Mouse (Mus musculus): ENCODE measurements around the gene Denr. TPM values are rescaled to one million over a fixed set of nuclear protein-coding genes. Genes with fewer than 3 reads are reported as not detected.

Gene Denr
- polyA plus RNA-seq, 1 experiment from 2014 or later, result 143 TPM

DNA sequence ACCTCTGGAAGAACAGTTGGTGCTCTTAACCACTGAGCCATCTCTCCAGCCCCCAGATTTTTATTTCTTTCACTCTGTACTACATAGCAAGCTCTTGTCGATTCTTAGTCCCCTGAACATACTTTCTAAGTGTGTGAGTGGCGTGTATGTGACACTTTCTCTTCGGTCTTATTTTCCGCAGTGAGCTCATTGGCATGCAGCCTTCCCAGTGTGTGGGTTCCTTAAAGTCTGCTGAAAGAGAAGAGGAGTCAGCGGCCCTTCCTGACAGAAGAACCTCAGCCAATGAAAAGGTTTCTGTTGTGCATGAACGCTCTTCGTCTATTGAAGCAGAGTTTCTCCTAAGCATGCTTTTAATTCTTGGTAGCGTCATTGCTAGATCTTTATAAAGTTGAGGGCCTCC, 50.2 kb downstream of the Denr start:
- Histone ChIP-seq H3K4me3 (no peak overlapping the region), H3K27me3 (no peaks in the 10 kb centered on the region), H3K9me3 (no peaks in the 10 kb centered on the region), H3K36me3 (no peaks in the 10 kb centered on the region), H3K9ac (replicated peaks) (no peak overlapping the region), H3K4me2 (replicated peaks) (no peak overlapping the region), H3K27ac (replicated peaks) (no peak overlapping the region), H3K4me1 (no peaks in the 10 kb centered on the region)
- ATAC-seq (replicated peaks), result no peak
- WGBS, result 85% methylated on average over 8 of the region's 8 CpGs

DNA sequence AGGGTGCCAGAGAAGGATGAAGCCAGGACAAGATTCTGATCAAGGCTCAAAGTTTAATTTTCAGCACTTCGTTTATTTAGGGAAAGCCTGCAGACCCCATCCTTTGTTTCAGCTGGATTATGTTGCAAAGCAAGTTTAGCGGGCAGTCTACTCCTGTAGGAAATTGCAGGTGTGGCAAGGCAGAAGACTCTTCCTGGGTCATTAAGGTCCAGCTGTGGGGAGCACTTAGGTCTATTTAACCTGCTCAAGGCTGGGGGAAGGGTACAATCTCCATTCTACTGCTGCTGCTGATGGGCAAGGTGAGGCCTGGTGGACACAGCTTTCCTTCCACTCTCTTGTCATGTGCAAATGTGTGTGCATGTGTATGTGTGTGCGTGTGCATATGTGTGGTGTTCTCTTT, 52.0 kb downstream of the Denr start:
- H3K36me3 ChIP-seq, result no peaks in the 10 kb centered on the region
- H3K4me3 ChIP-seq, result no peak overlapping the region
- WGBS, result 79% methylated on average over 3 of the region's 3 CpGs

GRCm38 (mm10) chr5:123960129-123960528, 53.2 kb downstream of the Denr start:
- 74% methylated on average over 8 of the region's 8 CpGs for WGBS
- Histone ChIP-seq H3K4me1 (no peaks in the 10 kb centered on the region), H3K4me3 (no peak overlapping the region), H3K4me2 (replicated peaks) (no peak overlapping the region), H3K36me3 (no peaks in the 10 kb centered on the region), H3K27ac (replicated peaks) (no peak overlapping the region), H3K9me3 (no peaks in the 10 kb centered on the region), H3K27me3 (no peaks in the 10 kb centered on the region), H3K9ac (replicated peaks) (no peak overlapping the region)
- ATAC-seq (replicated peaks), result no peak

More for the DNA sequence above, 52.0 kb downstream of the Denr start:
- Histone ChIP-seq H3K4me2 (replicated peaks) (no peak overlapping the region), H3K27me3 (no peaks in the 10 kb centered on the region), H3K27ac (replicated peaks) (no peak overlapping the region), H3K9me3 (no peaks in the 10 kb centered on the region), H3K9ac (replicated peaks) (no peak overlapping the region), H3K4me1 (no peaks in the 10 kb centered on the region)
- ATAC-seq (replicated peaks), result no peak

GRCm38 (mm10) chr5:123961046-123961445, 54.1 kb downstream of the Denr start:
- Histone ChIP-seq H3K4me2 (replicated peaks) (no peak overlapping the region), H3K36me3 (no peaks in the 10 kb centered on the region), H3K27ac (replicated peaks) (no peak overlapping the region), H3K4me3 (no peak overlapping the region), H3K9me3 (no peaks in the 10 kb centered on the region), H3K9ac (replicated peaks) (no peak overlapping the region), H3K4me1 (no peaks in the 10 kb centered on the region), H3K27me3 (no peaks in the 10 kb centered on the region)
- no peak for ATAC-seq (replicated peaks)
- 90% methylated on average over 12 of the region's 12 CpGs for WGBS

- Histone ChIP-seq H3K4me2 (replicated peaks) (no peak overlapping the region), H3K36me3 (no peaks in the 10 kb centered on the region), H3K4me1 (no peaks in the 10 kb centered on the region), H3K4me3 (no peak overlapping the region), H3K9me3 (no peaks in the 10 kb centered on the region), H3K27me3 (no peaks in the 10 kb centered on the region), H3K9ac (replicated peaks) (no peak overlapping the region), H3K27ac (replicated peaks) (no peak overlapping the region)
- WGBS, result 94% methylated on average over 4 of the region's 4 CpGs
- no peak for ATAC-seq (replicated peaks)
These were observed 57.2 kb downstream of the Denr start for GRCm38 (mm10) chr5:123964208-123964607.

GRCm38 (mm10) chr5:123966759-123967158, 59.8 kb downstream of the Denr start:
- 99% methylated on average over 2 of the region's 2 CpGs for WGBS
- ATAC-seq (replicated peaks), result no peak

DNA sequence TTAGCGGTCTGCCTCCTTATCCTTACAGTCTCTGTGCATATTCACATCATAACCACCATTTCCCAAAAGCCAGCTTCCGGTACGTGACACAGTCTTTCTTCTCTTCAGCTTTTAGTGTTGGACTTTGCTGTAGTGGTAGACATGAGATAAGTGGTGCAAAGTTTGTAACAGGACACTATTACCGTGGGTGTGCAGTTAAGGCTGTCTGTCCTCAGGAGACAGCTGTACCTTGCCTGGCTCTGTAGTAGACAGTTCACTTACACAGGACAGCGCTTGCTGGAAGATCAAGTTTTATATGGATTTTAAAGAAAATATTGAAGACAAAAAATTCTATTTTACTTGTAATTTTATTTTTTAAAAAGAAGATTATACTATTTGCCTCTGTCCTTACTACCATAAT, 61.5 kb downstream of the Denr start:
- Histone ChIP-seq H3K4me1 (no peaks in the 10 kb centered on the region), H3K27ac (replicated peaks) (no peak overlapping the region), H3K36me3 (no peaks in the 10 kb centered on the region), H3K4me2 (replicated peaks) (no peak overlapping the region), H3K9me3 (no peaks in the 10 kb centered on the region), H3K27me3 (no peaks in the 10 kb centered on the region), H3K9ac (replicated peaks) (no peak overlapping the region), H3K4me3 (no peak overlapping the region)
- WGBS, result 85% methylated on average over 5 of the region's 5 CpGs
- ATAC-seq (replicated peaks), result no peak

More at GRCm38 (mm10) chr5:123966759-123967158, 59.8 kb downstream of the Denr start:
- Histone ChIP-seq H3K36me3 (no peaks in the 10 kb centered on the region), H3K4me2 (replicated peaks) (no peak overlapping the region), H3K9me3 (no peaks in the 10 kb centered on the region), H3K27ac (replicated peaks) (no peak overlapping the region), H3K9ac (replicated peaks) (no peak overlapping the region), H3K27me3 (no peaks in the 10 kb centered on the region), H3K4me1 (no peaks in the 10 kb centered on the region), H3K4me3 (no peak overlapping the region)

GRCm38 (mm10) chr5:123969216-123969615, 62.2 kb downstream of the Denr start:
- ATAC-seq (replicated peaks), result no peak
- H3K9ac ChIP-seq (replicated peaks), result no peak overlapping the region
- no peak overlapping the region for H3K4me2 ChIP-seq (replicated peaks)
- no peak overlapping the region for H3K4me3 ChIP-seq
- 59% methylated on average over 8 of the region's 8 CpGs for WGBS
- no peak overlapping the region for H3K27ac ChIP-seq (replicated peaks)
- no peaks in the 10 kb centered on the region for H3K27me3 ChIP-seq
- peaks cover 2% of the 10 kb centered on the region; the same call in 1 of the 2 replicates for H3K4me1 ChIP-seq
- no peaks in the 10 kb centered on the region for H3K36me3 ChIP-seq
- no peaks in the 10 kb centered on the region for H3K9me3 ChIP-seq

- Histone ChIP-seq H3K4me3 (no peak overlapping the region), H3K27ac (replicated peaks) (no peak overlapping the region), H3K4me1 (peaks cover 16% of the 10 kb centered on the region), H3K9me3 (no peaks in the 10 kb centered on the region), H3K4me2 (replicated peaks) (no peak overlapping the region), H3K27me3 (0 out of 2 replicates have a peak, but pooled peaks cover 3% of the 10 kb centered on the region), H3K36me3 (no peaks in the 10 kb centered on the region), H3K9ac (replicated peaks) (no peak overlapping the region)
- WGBS, result 90% methylated on average over 4 of the region's 4 CpGs
- ATAC-seq (replicated peaks), result no peak
These were observed 63.6 kb downstream of the Denr start for GRCm38 (mm10) chr5:123970576-123970975.

DNA sequence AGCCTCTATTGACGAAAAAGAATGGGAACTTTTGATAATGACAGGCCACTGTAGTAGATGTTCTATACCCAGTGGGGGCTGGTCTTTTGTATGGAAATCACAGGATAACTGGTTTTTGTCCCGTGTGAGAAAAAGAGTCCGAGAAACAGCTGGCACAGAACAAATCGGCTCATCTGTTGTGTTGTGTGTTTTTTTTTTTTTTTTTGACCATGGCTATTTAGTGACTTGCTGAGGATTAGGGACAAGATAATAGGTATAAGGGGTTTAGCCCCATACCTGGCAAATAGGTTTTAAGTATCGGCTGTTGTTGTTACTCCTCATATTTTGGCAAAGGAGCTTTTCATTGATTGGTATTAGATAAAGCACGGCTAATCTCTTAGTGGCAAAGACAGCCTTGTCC, 65.5 kb downstream of the Denr start:
- Histone ChIP-seq H3K36me3 (no peaks in the 10 kb centered on the region), H3K4me3 (no peak overlapping the region), H3K4me1 (peaks cover 21% of the 10 kb centered on the region), H3K4me2 (replicated peaks) (no peak overlapping the region), H3K9me3 (no peaks in the 10 kb centered on the region), H3K27ac (replicated peaks) (no peak overlapping the region), H3K9ac (replicated peaks) (no peak overlapping the region), H3K27me3 (0 out of 2 replicates have a peak, but pooled peaks cover 7% of the 10 kb centered on the region)
- 62% methylated on average over 6 of the region's 6 CpGs for WGBS
- ATAC-seq (replicated peaks), result no peak

DNA sequence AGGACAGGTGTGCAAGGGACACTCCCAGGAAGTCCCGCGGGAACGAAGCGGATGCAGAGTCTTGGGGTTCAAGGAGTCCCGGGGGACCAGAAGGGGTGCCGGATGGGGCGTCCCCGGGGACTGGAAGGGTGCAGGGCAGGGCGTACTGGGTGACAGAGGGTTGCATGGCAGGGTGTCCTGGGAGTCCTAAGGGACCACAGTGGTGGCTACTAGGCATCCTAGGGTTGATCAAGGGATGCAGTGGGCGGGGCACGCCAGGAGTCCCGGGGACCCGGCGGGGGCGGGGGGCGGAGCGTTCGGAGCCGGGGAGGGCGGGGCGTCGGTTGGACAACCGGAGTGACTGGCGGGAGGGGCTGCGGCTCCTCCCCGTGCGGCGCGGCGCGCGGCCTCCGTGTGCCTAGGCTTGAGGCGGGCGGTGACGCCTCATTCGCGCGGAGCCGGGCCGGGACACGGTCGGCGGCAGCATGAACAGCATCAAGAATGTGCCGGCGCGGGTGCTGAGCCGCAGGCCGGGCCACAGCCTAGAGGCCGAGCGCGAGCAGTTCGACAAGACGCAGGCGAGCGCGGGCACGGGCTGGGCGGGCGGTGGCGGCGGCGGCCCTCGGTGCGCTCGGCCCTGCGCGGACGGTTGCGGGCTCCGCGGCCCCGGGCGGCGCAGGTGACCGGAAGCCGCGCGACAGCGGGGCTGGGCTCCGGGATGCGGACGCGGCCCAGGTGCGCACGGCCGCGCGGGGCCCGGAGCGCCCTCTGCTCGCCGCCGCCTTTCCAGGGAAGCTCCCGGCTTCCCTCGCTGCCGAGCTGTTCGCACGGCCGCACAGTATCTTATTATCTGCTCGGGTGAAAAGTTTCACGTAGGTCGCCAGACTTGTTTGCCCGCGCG, 66.6 kb downstream of the Denr start, which contains the start of gene Hip1r:
Gene Hip1r (plus strand): TSS at position 330 of the 880 bp plus-strand sequence.
- Histone ChIP-seq H3K27ac (replicated peaks) (peak within 1 kb of the TSS; percentile 45; the same call in 1 of the 2 replicates), H3K4me2 (replicated peaks) (peak within 1 kb of the TSS; percentile 87), H3K9ac (replicated peaks) (peak within 1 kb of the TSS; percentile 73), H3K4me3 (peak within 1 kb of the TSS; percentile 77), H3K4me1 (peaks cover 21% of the 10 kb centered on the region), H3K36me3 (no peaks in the 10 kb centered on the region), H3K9me3 (no peaks in the 10 kb centered on the region), H3K27me3 (0 out of 2 replicates have a peak, but pooled peaks cover 7% of the 10 kb centered on the region)
- ATAC-seq (replicated peaks), result peak; percentile 84
- under 1% methylated on average over 100 of the region's 106 CpGs for WGBS

DNA sequence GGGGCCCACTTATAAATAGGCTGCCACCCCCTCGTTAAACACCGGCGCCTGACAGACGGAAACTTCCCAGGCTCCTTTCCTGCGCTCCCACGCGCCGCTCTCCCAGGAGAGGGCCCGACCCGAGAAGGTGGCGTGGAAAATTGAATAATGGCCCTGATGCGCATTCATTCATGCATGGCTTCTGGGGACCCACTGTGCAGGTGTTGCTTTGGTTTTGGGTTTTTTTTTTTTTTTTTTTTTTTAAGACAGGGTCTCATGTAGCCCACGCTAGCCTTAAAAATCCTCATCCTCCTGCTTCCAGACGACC, 67.2 kb downstream of the Denr start:
- ATAC-seq (replicated peaks), result no peak
- 1% methylated on average over 14 of the region's 14 CpGs for WGBS
- Histone ChIP-seq H3K4me1 (peaks cover 21% of the 10 kb centered on the region), H3K27ac (replicated peaks) (no peak overlapping the region), H3K4me2 (replicated peaks) (peak overlapping the region; percentile 87), H3K36me3 (no peaks in the 10 kb centered on the region), H3K4me3 (peak overlapping the region; percentile 77), H3K27me3 (0 out of 2 replicates have a peak, but pooled peaks cover 7% of the 10 kb centered on the region), H3K9me3 (no peaks in the 10 kb centered on the region), H3K9ac (replicated peaks) (peak overlapping the region; percentile 73)

Data from forebrain, embryonic 15.5 days (tissue).